23 mouse cellular contexts compared by ENCODE assay signal in genomic region chr3:121689029-121689428, GRCm38 (mm10). TPM values are rescaled to one million over a fixed set of nuclear protein-coding genes. Genes with fewer than 3 reads are reported as not detected.
DNase-seq lines count a peak whose midpoint lies in the region.
"Had no signal": no experiment of that assay in that cellular context is flagged by ENCODE, and none has a peak within 500 bp of the region (broad histone marks: within the 10 kb centered on the region; RNA-seq: fewer than 3 reads in every experiment).

No protein-coding gene starts in this region.

- peak; percentile 17 for DNase-seq in testis, postnatal 10 days (ENCODE audit: low spot score)
- DNase-seq in testis, postnatal 14 days (ENCODE audit: low spot score) = no peak
- peak; percentile 82 for DNase-seq in 416B (ENCODE audit: low read depth)
- DNase-seq in CD4-positive helper T cell, adult 2 months (ENCODE audit: low read depth, low spot score) = peak; percentile 31
- peak; percentile 2 for DNase-seq in induced T-regulatory cell, adult 2 months (ENCODE audit: low read depth)
- no peak for DNase-seq in urinary bladder, adult 2 months (ENCODE audit: low spot score)
- DNase-seq in right cerebral cortex, adult 18-20 months = no peak
- DNase-seq: adrenal gland, adult 2 months; adrenal gland, postnatal 25 days; B cell, adult 2 months; cerebellum, adult 2 months; cerebellum, postnatal 10 days; gastrocnemius, postnatal 36 days; heart, adult 18-20 months; heart, postnatal 10 days had no signal

RNA-seq across cellular contexts. Expression of gene 4930432M17Rik, which starts 18.5 kb away (rescaled TPM):
- polyA plus RNA-seq in urinary bladder, adult 2 months (2012; rRNA removed) = not detected in 2 replicates
- polyA plus RNA-seq: adrenal gland, adult 2 months; cerebellum, adult 2 months; embryonic facial prominence, embryonic 10.5 days; embryonic facial prominence, embryonic 14.5 days; forebrain, embryonic 15.5 days; heart, embryonic 10.5 days; heart, embryonic 14.5 days; hindbrain, embryonic 13.5 days; hindbrain, postnatal 0 days; intestine, postnatal 0 days had no signal

RNA-seq across cellular contexts. Expression of gene F3, which starts 34.3 kb away (rescaled TPM):
- 71.6 and 95.8 TPM in 2 replicates for polyA plus RNA-seq in urinary bladder, adult 2 months (2012; rRNA removed)

Comparison
In these comparisons a context has a peak if more than half of its experiments do, and no peak if none do; other contexts are left out.
1. DNase-seq: peak in testis, postnatal 10 days (single experiment), 416B (single experiment), CD4-positive helper T cell, adult 2 months (single experiment) and induced T-regulatory cell, adult 2 months (single experiment); none in testis, postnatal 14 days (single experiment), urinary bladder, adult 2 months (single experiment) and right cerebral cortex, adult 18-20 months (single experiment).